Mouse (Mus musculus): ENCODE results near the gene Cd300lg. TPM values are rescaled to one million over a fixed set of nuclear protein-coding genes. Genes with fewer than 3 reads are reported as not detected.

The Cd300lg gene
- polyA plus RNA-seq, 1 experiment, result not detected

DNA sequence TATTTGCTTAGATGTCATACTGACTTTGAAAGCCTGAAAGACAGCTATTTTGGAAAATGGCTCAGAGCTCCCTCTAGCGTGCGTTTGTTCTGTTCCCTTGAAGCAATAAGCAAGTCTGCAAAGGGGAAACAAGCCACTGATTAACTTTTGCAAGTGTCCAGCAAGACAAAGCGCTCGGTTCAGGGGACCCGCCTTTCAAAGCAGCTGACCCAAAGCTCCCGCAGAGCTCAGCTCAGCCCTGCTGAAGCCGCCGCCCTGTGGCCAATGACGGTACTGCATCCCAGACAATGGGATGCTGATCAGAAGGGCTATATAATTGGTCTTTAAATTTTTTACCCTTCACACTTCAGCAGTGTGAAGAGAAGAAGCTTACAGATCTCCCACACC, 1.2 kb upstream of the Cd300lg start:
- Histone ChIP-seq H3K4me3 (no peak overlapping the region), H3ac (ENCODE audit: control insufficient read depth, insufficient read length) (no peak overlapping the region), H3K79me2 (ENCODE audit: control insufficient read depth, insufficient read depth) (no peaks in the 10 kb centered on the region), H3K36me3 (ENCODE audit: control insufficient read depth, insufficient read depth) (no peaks in the 10 kb centered on the region), H3K4me2 (ENCODE audit: low read depth) (no peak overlapping the region), H3K27me3 (ENCODE audit: control insufficient read depth, insufficient read depth, insufficient read length) (peaks cover 50% of the 10 kb centered on the region)
- TF ChIP-seq SRF (IDR thresholded peaks at IDR 0.05; ENCODE audit: control insufficient read depth, insufficient read length, low read depth) (no peak), MYOG (IDR thresholded peaks at IDR 0.05; ENCODE audit: control insufficient read depth in 1 of 3, insufficient read depth in 1 of 3, insufficient read length in 2 of 3, low read depth in 2 of 3) (peak in 1 of 3 experiments; percentile 8), MYOD1 (IDR thresholded peaks at IDR 0.05; ENCODE audit: control insufficient read depth in 1 of 3, insufficient read length in 2 of 3, low read depth in 2 of 3) (peak in 1 of 3 experiments; percentile 9)

DNA sequence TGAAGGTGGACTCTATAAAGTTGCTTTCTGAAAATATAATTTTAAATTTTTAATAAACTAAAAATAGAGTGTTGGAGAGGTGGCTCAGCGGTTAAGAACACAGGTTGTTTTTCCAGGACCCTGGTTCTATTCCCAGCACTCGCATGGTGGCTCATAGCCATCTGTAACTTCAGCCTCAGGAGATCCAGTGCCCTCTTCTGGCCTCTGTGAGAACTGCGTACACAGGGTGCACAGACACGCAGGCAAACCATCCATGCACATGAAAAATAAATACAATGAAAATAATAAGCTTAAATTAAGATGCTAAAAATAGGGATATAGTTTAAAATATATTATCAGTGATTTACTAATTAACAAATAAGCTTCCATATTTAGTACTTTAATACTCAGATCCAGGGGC, 663 bp upstream of the Cd300lg start:
- H3K27me3 ChIP-seq (ENCODE audit: control insufficient read depth, insufficient read depth, insufficient read length), result peaks cover 51% of the 10 kb centered on the region
- TF ChIP-seq SRF (IDR thresholded peaks at IDR 0.05; ENCODE audit: control insufficient read depth, insufficient read length, low read depth), result no peak
- no peak for TF ChIP-seq REST (IDR thresholded peaks at IDR 0.05; ENCODE audit: insufficient read depth, insufficient read length)
- H3K36me3 ChIP-seq (ENCODE audit: control insufficient read depth, insufficient read depth), result no peaks in the 10 kb centered on the region
- no peaks in the 10 kb centered on the region for H3K79me2 ChIP-seq (ENCODE audit: control insufficient read depth, insufficient read depth)
- H3K4me3 ChIP-seq, result no peak overlapping the region
- no peak overlapping the region for H3K4me2 ChIP-seq (ENCODE audit: low read depth)
- H3ac ChIP-seq (ENCODE audit: control insufficient read depth, insufficient read length), result no peak overlapping the region

DNA sequence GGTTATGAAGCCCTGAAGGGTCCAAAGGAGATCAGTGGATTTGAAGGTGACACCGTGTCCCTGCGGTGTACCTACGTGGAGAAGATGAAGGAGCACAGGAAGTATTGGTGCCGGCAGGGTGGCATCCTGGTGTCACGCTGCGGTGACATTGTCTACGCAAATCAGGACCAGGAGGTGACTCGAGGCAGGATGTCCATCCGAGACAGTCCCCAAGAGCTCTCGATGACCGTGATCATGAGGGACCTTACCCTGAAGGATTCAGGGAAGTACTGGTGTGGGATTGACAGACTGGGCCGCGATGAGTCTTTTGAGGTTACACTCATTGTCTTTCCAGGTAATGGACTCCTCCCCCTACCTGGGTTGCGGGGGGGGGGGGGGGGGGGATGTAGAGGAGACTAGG, 1.7 kb downstream of the Cd300lg start:
- peaks cover 52% of the 10 kb centered on the region for H3K27me3 ChIP-seq (ENCODE audit: control insufficient read depth, insufficient read depth, insufficient read length)
- no peaks in the 10 kb centered on the region for H3K36me3 ChIP-seq (ENCODE audit: control insufficient read depth, insufficient read depth)
- H3K4me2 ChIP-seq (ENCODE audit: low read depth), result no peak overlapping the region
- H3K79me2 ChIP-seq (ENCODE audit: control insufficient read depth, insufficient read depth), result no peaks in the 10 kb centered on the region
- no peak for TF ChIP-seq CEBPB (IDR thresholded peaks at IDR 0.05; ENCODE audit: insufficient read depth, poor library complexity, severe bottlenecking)
- no peak for TF ChIP-seq REST (IDR thresholded peaks at IDR 0.05; ENCODE audit: insufficient read depth, insufficient read length)
- no peak for TF ChIP-seq POLR2AphosphoS2 (IDR thresholded peaks at IDR 0.05; ENCODE audit: insufficient read length, low read depth)
- no peak for TF ChIP-seq SRF (IDR thresholded peaks at IDR 0.05; ENCODE audit: control insufficient read depth, insufficient read length, low read depth)
- no peak for TF ChIP-seq MYOD1 (IDR thresholded peaks at IDR 0.05; ENCODE audit: control insufficient read depth in 1 of 3, insufficient read length in 2 of 3, low read depth in 2 of 3)
- TF ChIP-seq TCF3 (IDR thresholded peaks at IDR 0.05; ENCODE audit: insufficient read length, low read depth), result no peak
- TF ChIP-seq MAX (IDR thresholded peaks at IDR 0.05; ENCODE audit: low read depth), result no peak
- H3ac ChIP-seq (ENCODE audit: control insufficient read depth, insufficient read length), result no peak overlapping the region
- no peak overlapping the region for H3K4me3 ChIP-seq

DNA sequence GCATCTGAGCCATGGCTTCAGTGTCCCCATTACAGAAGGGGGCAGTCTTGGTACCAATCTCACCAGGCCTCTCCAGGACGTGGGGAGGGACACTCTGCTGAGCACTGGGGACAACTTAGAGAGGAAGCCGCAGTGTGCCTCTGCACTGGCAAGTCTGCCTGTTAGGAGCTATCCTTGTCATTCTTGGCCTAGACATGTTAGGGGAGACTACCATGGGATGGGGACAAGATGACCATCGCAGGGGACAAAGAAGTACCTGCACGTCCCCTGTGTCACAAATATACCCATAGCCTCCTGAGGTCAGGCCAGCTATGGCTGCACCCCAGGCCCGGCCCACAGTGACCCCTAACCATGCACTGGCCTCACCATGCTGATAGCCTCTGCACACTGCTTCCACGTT, 2.1 kb downstream of the Cd300lg start:
- no peaks in the 10 kb centered on the region for H3K36me3 ChIP-seq (ENCODE audit: control insufficient read depth, insufficient read depth)
- no peak overlapping the region for H3K4me2 ChIP-seq (ENCODE audit: low read depth)
- H3K27me3 ChIP-seq (ENCODE audit: control insufficient read depth, insufficient read depth, insufficient read length), result peaks cover 52% of the 10 kb centered on the region
- no peaks in the 10 kb centered on the region for H3K79me2 ChIP-seq (ENCODE audit: control insufficient read depth, insufficient read depth)
- H3ac ChIP-seq (ENCODE audit: control insufficient read depth, insufficient read length), result no peak overlapping the region
- no peak overlapping the region for H3K4me3 ChIP-seq
- no peak for TF ChIP-seq MAX (IDR thresholded peaks at IDR 0.05; ENCODE audit: low read depth)
- TF ChIP-seq SRF (IDR thresholded peaks at IDR 0.05; ENCODE audit: control insufficient read depth, insufficient read length, low read depth), result no peak
- TF ChIP-seq CEBPB (IDR thresholded peaks at IDR 0.05; ENCODE audit: insufficient read depth, poor library complexity, severe bottlenecking), result no peak
- TF ChIP-seq USF1 (IDR thresholded peaks at IDR 0.05; ENCODE audit: low read depth), result no peak
- TF ChIP-seq TCF12 (IDR thresholded peaks at IDR 0.05; ENCODE audit: insufficient read depth, poor library complexity, severe bottlenecking), result no peak
- TF ChIP-seq MYOD1 (IDR thresholded peaks at IDR 0.05; ENCODE audit: control insufficient read depth in 1 of 3, insufficient read length in 2 of 3, low read depth in 2 of 3), result no peak
- TF ChIP-seq REST (IDR thresholded peaks at IDR 0.05; ENCODE audit: insufficient read depth, insufficient read length), result no peak
- TF ChIP-seq TCF3 (IDR thresholded peaks at IDR 0.05; ENCODE audit: insufficient read length, low read depth), result no peak
- TF ChIP-seq MYOG (IDR thresholded peaks at IDR 0.05; ENCODE audit: control insufficient read depth in 1 of 3, insufficient read depth in 1 of 3, insufficient read length in 2 of 3, low read depth in 2 of 3), result no peak

DNA sequence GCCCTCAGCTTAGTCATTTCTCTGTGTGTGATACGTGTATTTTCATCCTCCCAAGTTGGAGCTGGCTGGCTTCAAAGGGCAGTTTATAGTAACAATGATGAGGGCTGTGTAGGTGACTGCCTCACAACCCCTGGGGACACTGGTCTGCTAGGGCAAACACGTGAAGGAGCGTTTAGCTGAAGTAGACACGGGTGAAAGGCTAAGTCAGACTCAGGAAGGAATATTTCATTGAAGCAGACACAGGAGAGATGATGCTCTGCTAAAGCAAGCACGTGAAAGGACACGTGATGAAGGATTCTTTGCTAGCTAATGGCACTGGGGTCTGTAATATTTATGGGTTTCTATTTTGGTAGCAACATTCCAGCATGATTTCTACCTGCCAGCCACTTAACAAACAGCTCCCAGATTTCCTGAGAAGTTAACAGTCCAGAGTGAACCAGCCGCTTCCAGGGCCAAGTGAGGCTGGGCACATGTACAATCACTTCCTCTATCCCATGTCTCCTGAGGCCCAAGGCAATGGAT, 3.4 kb downstream of the Cd300lg start:
- H3K79me2 ChIP-seq (ENCODE audit: control insufficient read depth, insufficient read depth), result no peaks in the 10 kb centered on the region
- H3K4me2 ChIP-seq (ENCODE audit: low read depth), result no peak overlapping the region
- no peak for TF ChIP-seq E2F4 (IDR thresholded peaks at IDR 0.05; ENCODE audit: insufficient read depth)
- H3K4me3 ChIP-seq, result no peak overlapping the region
- H3ac ChIP-seq (ENCODE audit: control insufficient read depth, insufficient read length), result no peak overlapping the region
- no peaks in the 10 kb centered on the region for H3K36me3 ChIP-seq (ENCODE audit: control insufficient read depth, insufficient read depth)
- peaks cover 49% of the 10 kb centered on the region for H3K27me3 ChIP-seq (ENCODE audit: control insufficient read depth, insufficient read depth, insufficient read length)

DNA sequence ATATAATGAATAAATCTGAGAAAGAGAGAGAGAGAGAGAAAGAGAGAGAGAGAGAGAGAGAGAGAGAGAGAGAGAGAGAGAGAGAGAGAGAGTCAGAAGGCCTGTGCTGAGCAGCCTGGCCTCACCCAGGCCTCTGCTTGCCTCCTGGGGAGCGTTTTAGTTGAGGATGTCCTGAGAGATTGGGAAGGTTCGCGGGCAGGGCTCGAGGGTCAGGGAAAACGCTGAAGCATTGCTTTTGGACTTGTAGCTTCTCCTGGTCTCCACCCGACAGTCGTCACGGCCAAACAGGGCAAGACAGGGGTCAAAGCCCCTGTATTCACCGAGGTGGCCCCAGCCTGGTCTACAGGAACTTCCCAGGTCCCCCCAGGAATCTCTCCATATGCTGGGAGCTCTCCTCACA, 5.3 kb downstream of the Cd300lg start:
- TF ChIP-seq CEBPB (IDR thresholded peaks at IDR 0.05; ENCODE audit: insufficient read depth, poor library complexity, severe bottlenecking), result no peak
- no peak for TF ChIP-seq E2F4 (IDR thresholded peaks at IDR 0.05; ENCODE audit: insufficient read depth)
- TF ChIP-seq MYOD1 (IDR thresholded peaks at IDR 0.05; ENCODE audit: control insufficient read depth in 1 of 3, insufficient read length in 2 of 3, low read depth in 2 of 3), result no peak
- TF ChIP-seq POLR2AphosphoS2 (IDR thresholded peaks at IDR 0.05; ENCODE audit: insufficient read length, low read depth), result no peak
- TF ChIP-seq REST (IDR thresholded peaks at IDR 0.05; ENCODE audit: insufficient read depth, insufficient read length), result no peak
- no peak for TF ChIP-seq TCF12 (IDR thresholded peaks at IDR 0.05; ENCODE audit: insufficient read depth, poor library complexity, severe bottlenecking)
- TF ChIP-seq SRF (IDR thresholded peaks at IDR 0.05; ENCODE audit: control insufficient read depth, insufficient read length, low read depth), result no peak
- no peak for TF ChIP-seq MAX (IDR thresholded peaks at IDR 0.05; ENCODE audit: low read depth)
- TF ChIP-seq POLR2A (IDR thresholded peaks at IDR 0.05; ENCODE audit: insufficient read length, low read depth), result no peak
- TF ChIP-seq TCF3 (IDR thresholded peaks at IDR 0.05; ENCODE audit: insufficient read length, low read depth), result no peak
- no peak for TF ChIP-seq USF1 (IDR thresholded peaks at IDR 0.05; ENCODE audit: low read depth)
- TF ChIP-seq MYOG (IDR thresholded peaks at IDR 0.05; ENCODE audit: control insufficient read depth in 1 of 3, insufficient read depth in 1 of 3, insufficient read length in 2 of 3, low read depth in 2 of 3), result no peak
- H3K79me2 ChIP-seq (ENCODE audit: control insufficient read depth, insufficient read depth), result no peaks in the 10 kb centered on the region
- no peak overlapping the region for H3ac ChIP-seq (ENCODE audit: control insufficient read depth, insufficient read length)
- H3K4me3 ChIP-seq, result no peak overlapping the region
- no peaks in the 10 kb centered on the region for H3K36me3 ChIP-seq (ENCODE audit: control insufficient read depth, insufficient read depth)
- H3K4me2 ChIP-seq (ENCODE audit: low read depth), result no peak overlapping the region
- peaks cover 61% of the 10 kb centered on the region for H3K27me3 ChIP-seq (ENCODE audit: control insufficient read depth, insufficient read depth, insufficient read length)

Data from myocyte (in vitro differentiated cells).